Mouse (Mus musculus) MEL (cell line): ENCODE results near the gene Mtmr4.

Source experiments
- CHD2 ChIP-seq: IDR thresholded peaks from 2 replicates; pipeline ENCODE4 v1.6.1; 2011; ENCODE audit warnings: low read length, improper control_type of control experiment
- NRF1 ChIP-seq: IDR thresholded peaks from 2 replicates; pipeline ENCODE4 v1.6.1; 2014; ENCODE audit warnings: low read depth, mild to moderate bottlenecking, inconsistent platforms, low read length, improper control_type of control experiment, moderate library complexity; ENCODE audit not compliant: poor library complexity, insufficient read depth, severe bottlenecking
- POLR2A ChIP-seq, 2 experiments: IDR thresholded peaks; 2 replicates each; pipeline ENCODE4 v1.6.1; 2011 to 2012; ENCODE audit warnings: low read length in 2 of 2, mild to moderate bottlenecking in 2 of 2, control low read depth in 1 of 2, improper control_type of control experiment in 1 of 2, low read depth in 1 of 2, moderate library complexity in 1 of 2; ENCODE audit not compliant: control insufficient read depth in 1 of 2, insufficient read depth in 1 of 2, poor library complexity in 1 of 2
- SIN3A ChIP-seq: IDR thresholded peaks from 2 replicates; pipeline ENCODE4 v1.6.1; 2012; ENCODE audit warnings: low read length, improper control_type of control experiment, inconsistent platforms
- TAL1 ChIP-seq: IDR thresholded peaks from 2 replicates; pipeline ENCODE4 v1.6.1; 2012; ENCODE audit warnings: mild to moderate bottlenecking, inconsistent platforms, low read length, moderate library complexity, mixed read lengths

- TF ChIP-seq POLR2A (IDR thresholded peaks at IDR 0.05; ENCODE audit: control insufficient read depth in 1 of 2, insufficient read depth in 1 of 2, low read depth in 1 of 2, low read length in 2 of 2, poor library complexity in 1 of 2), result no peak
- no peak for TF ChIP-seq NRF1
- no peak for TF ChIP-seq TAL1
- no peak for TF ChIP-seq CHD2
- no peak for TF ChIP-seq SIN3A
Measured at GRCm38 (mm10) chr11:87638793-87639192, 46.8 kb downstream of the Mtmr4 start.
